23 mouse cellular contexts compared by ENCODE assay signal in the genomic region with DNA sequence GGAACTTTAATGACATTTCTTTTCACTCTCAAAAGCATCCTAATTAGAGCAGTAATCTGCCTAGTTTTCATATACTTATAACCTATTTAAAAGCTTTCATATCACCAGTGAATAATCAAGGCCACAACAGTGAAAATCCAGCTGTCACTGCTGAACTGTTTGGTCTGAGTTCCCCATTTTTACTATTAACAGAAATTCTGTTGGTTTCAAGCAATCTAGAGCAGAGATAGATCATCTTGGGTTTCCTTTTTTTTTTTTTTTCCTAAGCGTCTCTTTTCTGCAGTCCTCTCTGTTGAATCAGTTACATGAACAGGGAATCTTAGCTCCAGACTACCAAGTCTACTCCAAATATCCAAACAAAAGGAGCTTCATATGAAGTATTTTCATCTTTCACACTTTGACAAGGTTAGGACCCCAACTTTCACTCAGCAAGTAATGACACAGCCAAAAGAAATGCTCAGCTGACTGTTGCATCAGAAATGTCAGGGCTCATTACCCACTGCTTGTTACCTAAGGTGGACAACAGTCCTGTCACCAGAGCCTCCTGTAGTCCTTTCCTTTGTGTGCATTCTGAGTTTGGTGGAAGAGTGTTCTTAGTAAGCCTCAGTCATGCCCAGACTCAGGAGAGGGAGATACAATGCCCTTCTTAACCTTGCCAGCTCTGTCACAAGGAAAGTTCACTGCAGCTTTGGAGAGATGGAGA. TPM values are rescaled to one million over a fixed set of nuclear protein-coding genes. Genes with fewer than 3 reads are reported as not detected.
"Had no signal": no experiment of that assay in that cellular context is flagged by ENCODE, and none has a peak within 500 bp of the region (broad histone marks: within the 10 kb centered on the region; RNA-seq: fewer than 3 reads in every experiment).

No protein-coding gene starts in this region.

- H3K4me1 ChIP-seq: neural tube, embryonic 12.5 days had no signal

- H3K27ac ChIP-seq: lung, embryonic 15.5 days; macrophage; midbrain, embryonic 13.5 days; midbrain, embryonic 15.5 days; neural tube, embryonic 12.5 days had no signal

- ATAC-seq: liver, postnatal 0 days; lung, postnatal 0 days; midbrain, embryonic 13.5 days; midbrain, embryonic 15.5 days had no signal

- H3K9me3 ChIP-seq: lung, embryonic 15.5 days; midbrain, embryonic 13.5 days; midbrain, embryonic 15.5 days; neural tube, embryonic 12.5 days had no signal

- H3K9ac ChIP-seq: liver, postnatal 0 days; lung, embryonic 15.5 days; midbrain, embryonic 13.5 days; midbrain, embryonic 15.5 days; neural tube, embryonic 12.5 days had no signal

- H3K36me3 ChIP-seq: lung, embryonic 15.5 days; midbrain, embryonic 13.5 days; midbrain, embryonic 15.5 days; neural tube, embryonic 12.5 days had no signal

- H3K27me3 ChIP-seq: lung, embryonic 15.5 days; midbrain, embryonic 15.5 days; neural tube, embryonic 12.5 days had no signal

- H3K4me2 ChIP-seq: lung, embryonic 15.5 days; midbrain, embryonic 11.5 days; midbrain, embryonic 13.5 days; midbrain, embryonic 15.5 days; neural tube, embryonic 12.5 days had no signal

- H3K4me3 ChIP-seq: lung, embryonic 15.5 days; megakaryocyte, embryonic 14.5 days; midbrain, embryonic 13.5 days; midbrain, embryonic 15.5 days; neural tube, embryonic 12.5 days had no signal

- DNase-seq: liver, postnatal 0 days; lung, adult 2 months; lung, postnatal 14 days; lung, postnatal 36 days; retina, postnatal 1 day; right cerebral cortex, adult 18-20 months; right cerebral cortex, postnatal 25 days; right cerebral cortex, postnatal 4 days; spleen, adult 18-20 months; thymus, adult 18-20 months; thymus, postnatal 14 days; thymus, postnatal 36 days had no signal

RNA-seq across cellular contexts. Expression of a gene that starts 23.3 kb away (rescaled TPM):
- polyA plus RNA-seq: lung, adult 2 months; lung, embryonic 15.5 days; lung, postnatal 0 days; macrophage; small intestine, adult 2 months; stomach, embryonic 14.5 days; stomach, embryonic 16.5 days had no signal
